Mouse (Mus musculus): ENCODE results near the gene Dnajb2. TPM values are rescaled to one million over a fixed set of nuclear protein-coding genes. Genes with fewer than 3 reads are reported as not detected.

Gene Dnajb2
- total and polyA plus RNA-seq, 2 experiments: 25.4 to 55.9 TPM

DNA sequence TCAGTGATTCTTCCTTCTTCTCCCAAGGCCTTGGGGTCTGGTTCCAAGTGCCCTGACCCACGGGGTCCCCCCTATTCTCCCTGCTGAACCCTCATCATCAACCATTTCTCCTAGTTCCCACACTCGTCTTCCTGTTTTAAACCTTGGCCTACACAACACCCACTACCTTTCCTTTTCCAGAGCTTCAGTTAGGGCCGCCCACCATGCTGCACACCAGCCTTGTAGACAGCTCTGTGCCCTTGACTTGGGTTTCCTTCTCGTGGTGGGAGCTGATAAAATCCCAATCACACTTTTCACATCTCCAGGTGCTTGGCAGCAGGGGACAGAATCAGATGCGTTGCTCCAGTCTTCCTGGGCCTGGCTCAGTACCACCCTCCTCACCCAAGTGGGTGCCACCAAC lies 58.1 kb downstream of the Dnajb2 start:
- no peaks in the 10 kb centered on the region for H3K4me1 ChIP-seq (ENCODE audit: control insufficient read depth, insufficient read depth, low read length)
- no peaks in the 10 kb centered on the region for H3K79me2 ChIP-seq (ENCODE audit: control insufficient read depth, insufficient read depth, low read length)
- H3K27ac ChIP-seq (replicated peaks; ENCODE audit: insufficient read depth, low read depth, low read length): no peak overlapping the region
- no peaks in the 10 kb centered on the region for H3K36me3 ChIP-seq (ENCODE audit: control insufficient read depth, insufficient read depth, low read length)
- H3K4me3 ChIP-seq (ENCODE audit: insufficient read depth, low read depth, low read length): no peak overlapping the region
- no peak overlapping the region for H3K9ac ChIP-seq (ENCODE audit: low read depth, low read length)
- TF ChIP-seq POLR2A (IDR thresholded peaks at IDR 0.05; ENCODE audit: extremely low read depth, insufficient read depth, low read length) (no peak), CTCF (IDR thresholded peaks at IDR 0.05; ENCODE audit: low read depth, low read length) (no peak)
- no peaks in the 10 kb centered on the region for H3K27me3 ChIP-seq (ENCODE audit: control insufficient read depth, insufficient read depth, low read length)
- WGBS: 81% methylated on average over 5 of the region's 5 CpGs
- no peak for DNase-seq (ENCODE audit: extremely low read depth, low read depth, low spot score)

Other genes with a start within 250 kb of the Dnajb2 start
- 1.1 and 1.9 TPM in 2 replicates for gene Nhej1, start 111.2 kb upstream of the Dnajb2 start, total RNA-seq (2014; rRNA removed)
- 1.6 and 2.2 TPM in 2 replicates for gene Nhej1, start 111.2 kb upstream of the Dnajb2 start, polyA plus RNA-seq (2012; rRNA removed)
- gene Slc23a3, start 102.5 kb upstream of the Dnajb2 start, total RNA-seq (2014; rRNA removed): 0.20 TPM in 1 of 2 replicates, not detected in the other
- 0.10 and 0.15 TPM in 2 replicates for gene Slc23a3, start 102.5 kb upstream of the Dnajb2 start, polyA plus RNA-seq (2012; rRNA removed)
- 26.4 and 37.4 TPM in 2 replicates for gene Cnppd1, start 93.7 kb upstream of the Dnajb2 start, total RNA-seq (2014; rRNA removed)
- 33.5 and 44.3 TPM in 2 replicates for gene Cnppd1, start 93.7 kb upstream of the Dnajb2 start, polyA plus RNA-seq (2012; rRNA removed)
- gene Retreg2, start 93.6 kb upstream of the Dnajb2 start, total RNA-seq (2014; rRNA removed): 77.6 and 103 TPM in 2 replicates
- 284 and 310 TPM in 2 replicates for gene Retreg2, start 93.6 kb upstream of the Dnajb2 start, polyA plus RNA-seq (2012; rRNA removed)
- 30.5 and 32.4 TPM in 2 replicates for gene Zfand2b, start 67.8 kb upstream of the Dnajb2 start, total RNA-seq (2014; rRNA removed)
- gene Zfand2b, start 67.8 kb upstream of the Dnajb2 start, polyA plus RNA-seq (2012; rRNA removed): 79.7 and 81.4 TPM in 2 replicates
- gene Abcb6, start 56.0 kb upstream of the Dnajb2 start, total RNA-seq (2014; rRNA removed): 56.1 and 66.6 TPM in 2 replicates
- 88.7 and 106 TPM in 2 replicates for gene Abcb6, start 56.0 kb upstream of the Dnajb2 start, polyA plus RNA-seq (2012; rRNA removed)
- gene Ankzf1, start 44.3 kb upstream of the Dnajb2 start, total RNA-seq (2014; rRNA removed): 17.7 and 19.5 TPM in 2 replicates
- 12.5 and 16.6 TPM in 2 replicates for gene Ankzf1, start 44.3 kb upstream of the Dnajb2 start, polyA plus RNA-seq (2012; rRNA removed)
- 23.5 and 35.8 TPM in 2 replicates for gene Atg9a, start 44.2 kb upstream of the Dnajb2 start, total RNA-seq (2014; rRNA removed)
- gene Atg9a, start 44.2 kb upstream of the Dnajb2 start, polyA plus RNA-seq (2012; rRNA removed): 75.0 and 75.4 TPM in 2 replicates
- gene Glb1l, start 25.6 kb upstream of the Dnajb2 start, total RNA-seq (2014; rRNA removed): 3.7 and 4.8 TPM in 2 replicates
- 2.1 and 2.5 TPM in 2 replicates for gene Glb1l, start 25.6 kb upstream of the Dnajb2 start, polyA plus RNA-seq (2012; rRNA removed)
- gene Stk16, start 25.6 kb upstream of the Dnajb2 start, total RNA-seq (2014; rRNA removed): 57.3 and 63.5 TPM in 2 replicates
- gene Stk16, start 25.6 kb upstream of the Dnajb2 start, polyA plus RNA-seq (2012; rRNA removed): 190 and 221 TPM in 2 replicates
- 80.9 and 117 TPM in 2 replicates for gene Tuba4a, start 16.5 kb upstream of the Dnajb2 start, total RNA-seq (2014; rRNA removed)
- 242 and 267 TPM in 2 replicates for gene Tuba4a, start 16.5 kb upstream of the Dnajb2 start, polyA plus RNA-seq (2012; rRNA removed)
- not detected in 2 replicates for gene A630095N17Rik, start 4.3 kb upstream of the Dnajb2 start, total RNA-seq (2014; rRNA removed)
- not detected in 2 replicates for gene A630095N17Rik, start 4.3 kb upstream of the Dnajb2 start, polyA plus RNA-seq (2012; rRNA removed)
- under 0.01 and 0.13 TPM in 2 replicates for gene Ptprn, start 28.1 kb downstream of the Dnajb2 start, total RNA-seq (2014; rRNA removed)
- not detected in 2 replicates for gene Ptprn, start 28.1 kb downstream of the Dnajb2 start, polyA plus RNA-seq (2012; rRNA removed)
- 0.28 and 1.5 TPM in 2 replicates for gene Resp18, start 42.0 kb downstream of the Dnajb2 start, total RNA-seq (2014; rRNA removed)
- gene Resp18, start 42.0 kb downstream of the Dnajb2 start, polyA plus RNA-seq (2012; rRNA removed): not detected in 2 replicates
- 89.8 and 102 TPM in 2 replicates for gene Dnpep, start 81.6 kb downstream of the Dnajb2 start, total RNA-seq (2014; rRNA removed)
- 106 and 111 TPM in 2 replicates for gene Dnpep, start 81.6 kb downstream of the Dnajb2 start, polyA plus RNA-seq (2012; rRNA removed)
- gene Des, start 123.9 kb downstream of the Dnajb2 start, total RNA-seq (2014; rRNA removed): 3.1 and 4.0 TPM in 2 replicates
- gene Des, start 123.9 kb downstream of the Dnajb2 start, polyA plus RNA-seq (2012; rRNA removed): 2.4 and 2.5 TPM in 2 replicates
- gene Speg, start 138.9 kb downstream of the Dnajb2 start, total RNA-seq (2014; rRNA removed): 0.55 and 1.5 TPM in 2 replicates
- 1.7 and 3.4 TPM in 2 replicates for gene Speg, start 138.9 kb downstream of the Dnajb2 start, polyA plus RNA-seq (2012; rRNA removed)
- gene Gmppa, start 199.5 kb downstream of the Dnajb2 start, total RNA-seq (2014; rRNA removed): 18.3 and 19.9 TPM in 2 replicates
- gene Gmppa, start 199.5 kb downstream of the Dnajb2 start, polyA plus RNA-seq (2012; rRNA removed): 49.8 and 86.4 TPM in 2 replicates
- gene Asic4, start 214.0 kb downstream of the Dnajb2 start, total RNA-seq (2014; rRNA removed): not detected in 2 replicates
- not detected in 2 replicates for gene Asic4, start 214.0 kb downstream of the Dnajb2 start, polyA plus RNA-seq (2012; rRNA removed)
- gene Chpf, start 242.9 kb downstream of the Dnajb2 start, total RNA-seq (2014; rRNA removed): 1.4 and 1.9 TPM in 2 replicates
- gene Chpf, start 242.9 kb downstream of the Dnajb2 start, polyA plus RNA-seq (2012; rRNA removed): 2.9 and 3.4 TPM in 2 replicates
- gene Tmem198, start 243.1 kb downstream of the Dnajb2 start, total RNA-seq (2014; rRNA removed): 0.55 TPM in 1 of 2 replicates, not detected in the other
- gene Tmem198, start 243.1 kb downstream of the Dnajb2 start, polyA plus RNA-seq (2012; rRNA removed): 0.06 and 0.15 TPM in 2 replicates